Mouse (Mus musculus): ENCODE data around the gene Zfp750. TPM values are rescaled to one million over a fixed set of nuclear protein-coding genes. Genes with fewer than 3 reads are reported as not detected.

Gene Zfp750
- polyA plus RNA-seq, 1 experiment from 2014 or later = 0.55 TPM

GRCm38 (mm10) chr11:121552846-121553457, 33.8 kb upstream of the Zfp750 start:
- H3K4me1 ChIP-seq (ENCODE audit: control insufficient read depth, insufficient read depth, low read length) = peaks cover 24% of the 10 kb centered on the region
- ATAC-seq (replicated peaks; ENCODE audit: extremely low read depth, insufficient read depth, low FRiP score) = no peak
- no peak overlapping the region for H3K4me3 ChIP-seq (ENCODE audit: low read length)
- no peak overlapping the region for H3K9ac ChIP-seq (ENCODE audit: low read length)
- H3K27me3 ChIP-seq (ENCODE audit: control insufficient read depth, insufficient read depth, low read length) = no peaks in the 10 kb centered on the region
- no peak overlapping the region for H3K27ac ChIP-seq (ENCODE audit: low read length)
- no peaks in the 10 kb centered on the region for H3K36me3 ChIP-seq (ENCODE audit: control insufficient read depth, insufficient read depth)
- WGBS = 75% methylated on average over 7 of the region's 7 CpGs
- no peak overlapping the region for H3K4me2 ChIP-seq (ENCODE audit: low read depth, low read length)
- H3K9me3 ChIP-seq (replicated peaks; ENCODE audit: control insufficient read depth, low read length) = 0 out of 2 replicates have a peak, but pooled peaks cover 2% of the 10 kb centered on the region

DNA sequence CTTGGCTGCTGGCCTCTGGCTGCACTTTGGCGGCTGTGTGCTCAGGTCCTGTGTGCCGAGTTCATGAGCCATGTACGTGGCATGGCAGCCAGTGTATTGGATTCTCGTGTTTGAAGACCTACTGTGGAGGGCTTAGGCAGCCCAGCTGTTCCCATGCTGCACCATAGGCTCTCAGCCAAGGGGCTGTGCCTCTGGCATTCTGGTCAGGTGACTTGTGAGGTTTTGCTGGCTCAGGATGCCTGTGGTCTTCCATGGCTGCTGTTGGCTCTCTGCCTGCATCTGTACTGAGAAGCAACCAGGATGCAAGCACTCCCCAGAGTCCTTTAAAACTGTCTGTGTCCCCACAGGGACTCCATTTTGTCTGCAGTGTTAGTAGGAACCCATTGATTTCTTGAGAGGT, 33.0 kb upstream of the Zfp750 start:
- Histone ChIP-seq H3K4me1 (ENCODE audit: control insufficient read depth, insufficient read depth, low read length) (peaks cover 24% of the 10 kb centered on the region), H3K9me3 (replicated peaks; ENCODE audit: control insufficient read depth, low read length) (no peaks in the 10 kb centered on the region), H3K27ac (ENCODE audit: low read length) (no peak overlapping the region; the same call in 1 of the 2 replicates), H3K27me3 (ENCODE audit: control insufficient read depth, insufficient read depth, low read length) (no peaks in the 10 kb centered on the region), H3K4me3 (ENCODE audit: low read length) (no peak overlapping the region), H3K36me3 (ENCODE audit: control insufficient read depth, insufficient read depth) (no peaks in the 10 kb centered on the region), H3K9ac (ENCODE audit: low read length) (no peak overlapping the region), H3K4me2 (ENCODE audit: low read depth, low read length) (no peak overlapping the region)
- 75% methylated on average over 4 of the region's 4 CpGs for WGBS
- peak; percentile 46; the same call in 1 of the 2 replicates for ATAC-seq (replicated peaks; ENCODE audit: extremely low read depth, insufficient read depth, low FRiP score)

DNA sequence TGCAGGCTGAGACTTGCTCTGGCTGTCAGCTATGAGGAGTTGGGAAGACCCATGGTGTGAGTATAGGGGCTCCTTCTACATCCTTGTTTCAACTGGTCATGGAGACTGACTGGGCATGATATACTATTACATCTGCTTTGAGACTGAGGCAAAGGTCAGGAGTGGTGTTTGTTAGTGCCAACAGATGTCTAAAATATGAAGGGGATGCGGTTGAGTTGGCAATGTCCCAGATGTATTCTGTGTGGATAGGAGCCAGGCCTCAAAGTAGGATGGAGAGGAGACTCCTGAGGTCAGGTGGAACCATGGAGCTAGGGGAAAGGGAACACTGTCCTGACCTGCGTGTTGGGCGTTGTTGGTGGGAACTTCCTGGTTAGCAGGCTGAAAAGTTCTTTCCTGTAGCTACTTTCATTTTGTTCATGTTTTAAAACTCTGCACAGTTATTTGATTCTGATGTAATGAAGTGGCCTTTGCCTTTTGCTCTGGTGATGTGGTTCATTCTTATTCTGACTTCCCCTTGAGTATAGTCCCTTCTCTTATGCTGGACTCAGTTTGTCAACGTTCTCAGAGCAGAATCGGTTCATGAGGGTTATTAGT, 32.2 kb upstream of the Zfp750 start:
- Histone ChIP-seq H3K27ac (ENCODE audit: low read length) (no peak overlapping the region), H3K36me3 (ENCODE audit: control insufficient read depth, insufficient read depth) (no peaks in the 10 kb centered on the region), H3K9me3 (replicated peaks; ENCODE audit: control insufficient read depth, low read length) (no peaks in the 10 kb centered on the region), H3K4me1 (ENCODE audit: control insufficient read depth, insufficient read depth, low read length) (peaks cover 24% of the 10 kb centered on the region), H3K4me3 (ENCODE audit: low read length) (no peak overlapping the region), H3K9ac (ENCODE audit: low read length) (no peak overlapping the region), H3K4me2 (ENCODE audit: low read depth, low read length) (no peak overlapping the region), H3K27me3 (ENCODE audit: control insufficient read depth, insufficient read depth, low read length) (no peaks in the 10 kb centered on the region)
- ATAC-seq (replicated peaks; ENCODE audit: extremely low read depth, insufficient read depth, low FRiP score) = no peak
- 79% methylated on average over 5 of the region's 5 CpGs for WGBS

GRCm38 (mm10) chr11:121549843-121550647, 30.9 kb upstream of the Zfp750 start:
- ATAC-seq (replicated peaks; ENCODE audit: extremely low read depth, insufficient read depth, low FRiP score) = no peak
- Histone ChIP-seq H3K27ac (ENCODE audit: low read length) (peak overlapping the region; percentile 34; the same call in 1 of the 2 replicates), H3K4me2 (ENCODE audit: low read depth, low read length) (peak overlapping the region; percentile 51), H3K9me3 (replicated peaks; ENCODE audit: control insufficient read depth, low read length) (no peaks in the 10 kb centered on the region), H3K4me1 (ENCODE audit: control insufficient read depth, insufficient read depth, low read length) (peaks cover 24% of the 10 kb centered on the region), H3K4me3 (ENCODE audit: low read length) (peak overlapping the region; percentile 13; the same call in 1 of the 2 replicates), H3K36me3 (ENCODE audit: control insufficient read depth, insufficient read depth) (no peaks in the 10 kb centered on the region), H3K27me3 (ENCODE audit: control insufficient read depth, insufficient read depth, low read length) (no peaks in the 10 kb centered on the region), H3K9ac (ENCODE audit: low read length) (no peak overlapping the region)
- 52% methylated on average over 17 of the region's 17 CpGs for WGBS

DNA sequence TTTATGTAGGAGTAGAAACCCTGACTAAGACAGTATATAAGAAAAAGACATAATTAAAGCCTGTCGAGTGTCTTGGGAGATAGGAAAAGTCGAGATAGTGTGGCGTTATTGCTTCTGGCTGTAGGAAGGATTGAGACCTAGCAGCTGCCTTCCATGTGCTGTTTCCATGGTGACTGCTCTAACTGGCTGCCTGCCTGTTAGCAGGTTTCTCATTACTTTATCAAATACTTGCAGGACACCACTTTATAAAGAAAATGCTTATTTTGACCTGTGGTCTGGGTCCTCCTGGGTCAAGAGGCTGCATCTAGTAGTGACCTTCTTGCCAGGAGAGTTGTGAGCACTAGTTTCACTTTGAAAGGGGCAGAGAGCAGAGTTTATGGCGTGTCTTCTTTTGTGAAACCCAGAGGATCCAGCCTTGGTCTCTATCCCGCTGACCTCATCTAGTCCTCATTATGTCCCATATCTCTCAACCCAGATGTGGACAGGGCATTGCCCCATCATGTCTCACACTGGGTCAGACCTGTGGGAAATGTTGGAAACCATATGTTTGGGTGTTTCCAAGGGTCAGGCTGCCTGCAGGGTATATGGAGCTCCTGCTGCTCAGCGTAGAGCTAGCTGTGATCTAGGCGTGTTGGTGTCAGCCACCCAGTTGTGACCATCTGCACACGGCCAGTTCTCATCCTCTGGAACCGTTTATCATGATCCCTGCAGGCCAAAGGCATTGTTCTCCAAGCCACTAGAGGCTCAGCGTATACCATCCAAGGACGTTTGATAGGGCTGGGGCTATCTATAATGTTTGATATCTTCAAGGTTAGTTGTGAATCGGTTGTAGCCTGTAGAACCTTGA, 30.1 kb upstream of the Zfp750 start:
- Histone ChIP-seq H3K27ac (ENCODE audit: low read length) (no peak overlapping the region), H3K4me2 (ENCODE audit: low read depth, low read length) (peak overlapping the region; percentile 51; the same call in 1 of the 2 replicates), H3K9me3 (replicated peaks; ENCODE audit: control insufficient read depth, low read length) (no peaks in the 10 kb centered on the region)

DNA sequence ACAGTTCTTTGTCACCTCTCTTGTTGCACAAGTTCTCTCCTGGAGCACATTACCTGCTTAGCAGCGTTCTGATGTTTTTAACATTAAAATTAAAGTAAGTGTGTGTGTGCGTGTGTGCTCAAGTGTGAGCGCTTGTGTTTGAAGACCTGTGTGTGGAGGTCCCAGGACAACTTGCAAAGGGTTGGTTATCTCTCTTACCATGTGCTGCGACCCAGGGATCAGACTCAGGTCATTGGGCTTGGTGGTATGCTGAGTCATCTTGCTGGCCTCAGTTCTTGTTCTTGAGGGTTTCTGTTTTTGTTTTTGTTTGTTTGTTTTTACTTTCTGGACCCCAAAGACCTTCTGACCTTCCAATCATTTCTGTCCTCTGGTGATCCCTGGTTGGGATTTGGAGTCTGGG, 28.8 kb upstream of the Zfp750 start:
- H3K9ac ChIP-seq (ENCODE audit: low read length) = no peak overlapping the region
- H3K27ac ChIP-seq (ENCODE audit: low read length) = no peak overlapping the region
- H3K36me3 ChIP-seq (ENCODE audit: control insufficient read depth, insufficient read depth) = no peaks in the 10 kb centered on the region
- no peaks in the 10 kb centered on the region for H3K9me3 ChIP-seq (replicated peaks; ENCODE audit: control insufficient read depth, low read length)
- no peak for ATAC-seq (replicated peaks; ENCODE audit: extremely low read depth, insufficient read depth, low FRiP score)
- no peak overlapping the region for H3K4me3 ChIP-seq (ENCODE audit: low read length)
- H3K4me1 ChIP-seq (ENCODE audit: control insufficient read depth, insufficient read depth, low read length) = peaks cover 27% of the 10 kb centered on the region
- no peaks in the 10 kb centered on the region for H3K27me3 ChIP-seq (ENCODE audit: control insufficient read depth, insufficient read depth, low read length)
- WGBS = 86% methylated on average over 4 of the region's 4 CpGs
- H3K4me2 ChIP-seq (ENCODE audit: low read depth, low read length) = no peak overlapping the region

More for the DNA sequence above, 30.1 kb upstream of the Zfp750 start:
- 59% methylated on average over 12 of the region's 12 CpGs for WGBS
- ATAC-seq (replicated peaks; ENCODE audit: extremely low read depth, insufficient read depth, low FRiP score) = no peak
- no peak overlapping the region for H3K9ac ChIP-seq (ENCODE audit: low read length)
- no peaks in the 10 kb centered on the region for H3K36me3 ChIP-seq (ENCODE audit: control insufficient read depth, insufficient read depth)
- no peaks in the 10 kb centered on the region for H3K27me3 ChIP-seq (ENCODE audit: control insufficient read depth, insufficient read depth, low read length)
- peaks cover 24% of the 10 kb centered on the region for H3K4me1 ChIP-seq (ENCODE audit: control insufficient read depth, insufficient read depth, low read length)
- H3K4me3 ChIP-seq (ENCODE audit: low read length) = no peak overlapping the region

DNA sequence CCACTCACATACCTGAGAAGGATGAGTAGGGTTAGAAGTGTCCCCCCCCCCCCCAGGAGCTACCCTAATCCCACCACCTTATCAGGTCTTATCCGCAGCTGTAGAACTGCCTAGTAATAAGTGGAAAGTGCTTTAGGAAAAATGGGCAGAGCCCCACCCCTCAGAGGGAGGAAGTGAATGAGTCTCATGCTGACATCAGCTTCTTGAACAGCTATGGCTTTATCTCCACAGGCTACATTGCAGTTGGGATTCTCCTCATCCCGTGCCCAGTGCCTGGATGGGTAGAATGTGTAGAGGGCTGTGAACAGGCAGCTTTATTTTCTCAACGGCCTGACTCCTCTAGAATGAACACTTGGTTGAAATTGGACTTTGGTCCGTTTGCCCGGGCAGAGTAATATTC, 28.1 kb upstream of the Zfp750 start:
- no peak overlapping the region for H3K4me2 ChIP-seq (ENCODE audit: low read depth, low read length)
- WGBS = 65% methylated on average over 5 of the region's 5 CpGs
- H3K9me3 ChIP-seq (replicated peaks; ENCODE audit: control insufficient read depth, low read length) = no peaks in the 10 kb centered on the region
- H3K27me3 ChIP-seq (ENCODE audit: control insufficient read depth, insufficient read depth, low read length) = no peaks in the 10 kb centered on the region
- no peak overlapping the region for H3K9ac ChIP-seq (ENCODE audit: low read length)
- no peaks in the 10 kb centered on the region for H3K36me3 ChIP-seq (ENCODE audit: control insufficient read depth, insufficient read depth)
- H3K4me3 ChIP-seq (ENCODE audit: low read length) = no peak overlapping the region
- peaks cover 23% of the 10 kb centered on the region for H3K4me1 ChIP-seq (ENCODE audit: control insufficient read depth, insufficient read depth, low read length)
- no peak for ATAC-seq (replicated peaks; ENCODE audit: extremely low read depth, insufficient read depth, low FRiP score)
- no peak overlapping the region for H3K27ac ChIP-seq (ENCODE audit: low read length)

- Histone ChIP-seq H3K9ac (ENCODE audit: low read length) (no peak overlapping the region), H3K27ac (ENCODE audit: low read length) (no peak overlapping the region), H3K4me3 (ENCODE audit: low read length) (no peak overlapping the region), H3K4me2 (ENCODE audit: low read depth, low read length) (no peak overlapping the region), H3K9me3 (replicated peaks; ENCODE audit: control insufficient read depth, low read length) (no peaks in the 10 kb centered on the region), H3K4me1 (ENCODE audit: control insufficient read depth, insufficient read depth, low read length) (peaks cover 19% of the 10 kb centered on the region), H3K27me3 (ENCODE audit: control insufficient read depth, insufficient read depth, low read length) (no peaks in the 10 kb centered on the region), H3K36me3 (ENCODE audit: control insufficient read depth, insufficient read depth) (no peaks in the 10 kb centered on the region)
- ATAC-seq (replicated peaks; ENCODE audit: extremely low read depth, insufficient read depth, low FRiP score) = no peak
- WGBS = 65% methylated on average over 3 of the region's 3 CpGs
These were observed 26.4 kb upstream of the Zfp750 start for GRCm38 (mm10) chr11:121545398-121546034.
